Mouse (Mus musculus) forebrain, postnatal 0 days (tissue): ENCODE data around the gene Aldh1a7. TPM values are rescaled to one million over a fixed set of nuclear protein-coding genes. Genes with fewer than 3 reads are reported as not detected.
A peak's percentile ranks its signal among the peaks of the same experiment; 100 is the strongest.
"Not testable (repeated sequence)": the region's sequence is repeated elsewhere in the genome, so short reads cannot be mapped to it uniquely, and the experiment has no call there.

Experiments
- ATAC-seq: fragments of 200-750 bp; cut with Nextera tagmentation; 2 replicates; pipeline ENCODE4 v1.8.0; 2017; ENCODE audit warnings: mild to moderate bottlenecking, moderate library complexity
- DNase-seq: peaks from one replicate; pipeline ENCODE4 v3.0.0-alpha.2; 2015
- H3K27ac ChIP-seq: fragments of 300-500 bp; sonication (generic); 2 replicates; pipeline ENCODE4 v1.5.1; 2014; ENCODE audit warnings: low read depth, mild to moderate bottlenecking, antibody characterized with exemption, low read length, moderate library complexity, mixed read lengths
- H3K27me3 ChIP-seq: fragments of 300-500 bp; sonication (generic); 2 replicates; pipeline ENCODE4 v1.6.1; 2014; ENCODE audit warnings: mild to moderate bottlenecking, low read length, mixed read lengths; ENCODE audit not compliant: insufficient read depth
- H3K36me3 ChIP-seq: fragments of 300-500 bp; sonication (generic); 2 replicates; pipeline ENCODE4 v1.6.1; 2014; ENCODE audit warnings: mild to moderate bottlenecking, moderate library complexity; ENCODE audit not compliant: insufficient read depth
- H3K4me1 ChIP-seq: fragments of 300-500 bp; sonication (generic); 2 replicates; pipeline ENCODE4 v1.6.1; 2014; ENCODE audit warnings: antibody characterized with exemption; ENCODE audit not compliant: insufficient read depth
- H3K4me2 ChIP-seq: fragments of 300-500 bp; sonication (generic); 2 replicates; pipeline ENCODE4 v1.6.1; 2014; ENCODE audit warnings: low read depth, mild to moderate bottlenecking, moderate library complexity
- H3K4me3 ChIP-seq: fragments of 300-500 bp; sonication (generic); 2 replicates; pipeline ENCODE4 v1.5.1; 2014; ENCODE audit warnings: low read depth, low read length, mixed read lengths
- H3K9ac ChIP-seq: fragments of 300-500 bp; sonication (generic); 2 replicates; pipeline ENCODE4 v1.6.1; 2014; ENCODE audit warnings: mild to moderate bottlenecking
- H3K9me3 ChIP-seq: fragments of 300-500 bp; sonication (generic); 2 replicates; pipeline ENCODE4 v1.6.1; 2016; ENCODE audit warnings: low read length
- CTCF ChIP-seq: sonication (generic); IDR thresholded peaks from 2 replicates; pipeline ENCODE4 v1.5.1; 2016; ENCODE audit warnings: antibody characterized with exemption, control low read depth, low read depth
- WGBS: fragments of 180-500 bp; shearing (Covaris S2); extraction: QIAGEN DNeasy Blood & Tissue Kit; methylation state at CpG from one replicate; pipeline ENCODE4 v1.1.7; 2014; 5-methylcytosine and 5-hydroxymethylcytosine counted together
- polyA plus RNA-seq: library from polyadenylated mRNA; unstranded; fragments of >200 nt; fragmentation: Nextera tagmentation; extraction: Ambion mirVana; gene quantifications from 2 replicates; pipeline ENCODE4 v1.2.1, GENCODE M21; 2015
- total RNA-seq: library from RNA; depleted of rRNA; stranded (reverse); fragments of >200 nt; gene quantifications from 2 replicates; pipeline ENCODE4 v1.2.3, GENCODE M21; 2014; rRNA removed

Gene Aldh1a7
- total and polyA plus RNA-seq, 2 experiments from 2014 or later: 0.76 to 0.94 TPM

GRCm38 (mm10) chr19:20702074-20702473, 25.3 kb downstream of the Aldh1a7 start:
- ATAC-seq: no peak
- Histone ChIP-seq H3K9me3 (no peaks in the 10 kb centered on the region), H3K27me3 (no peaks in the 10 kb centered on the region), H3K36me3 (no peaks in the 10 kb centered on the region), H3K27ac (no peak overlapping the region), H3K4me2 (no peak overlapping the region), H3K4me1 (no peaks in the 10 kb centered on the region), H3K9ac (no peak overlapping the region), H3K4me3 (no peak overlapping the region)
- WGBS: 16% methylated on average over 3 of the region's 3 CpGs
- no peak for DNase-seq
- no peak for TF ChIP-seq CTCF

- H3K9ac ChIP-seq: no peak overlapping the region
- WGBS: 85% methylated on average over 3 of the region's 3 CpGs
- H3K4me2 ChIP-seq: no peak overlapping the region
- H3K4me3 ChIP-seq: no peak overlapping the region
- no peaks in the 10 kb centered on the region for H3K9me3 ChIP-seq
- ATAC-seq (no peak), DNase-seq (no peak)
- H3K27ac ChIP-seq: no peak overlapping the region
- TF ChIP-seq CTCF: no peak
- H3K36me3 ChIP-seq: no peaks in the 10 kb centered on the region
- H3K27me3 ChIP-seq: no peaks in the 10 kb centered on the region
- H3K4me1 ChIP-seq: no peaks in the 10 kb centered on the region
Observed at GRCm38 (mm10) chr19:20677697-20678355, 49.5 kb downstream of the Aldh1a7 start.

GRCm38 (mm10) chr19:20654141-20654873, 73.1 kb downstream of the Aldh1a7 start:
- WGBS: 78% methylated on average over 3 of the region's 3 CpGs
- no peaks in the 10 kb centered on the region for H3K4me1 ChIP-seq
- no peak overlapping the region for H3K9ac ChIP-seq
- no peaks in the 10 kb centered on the region for H3K36me3 ChIP-seq
- H3K27me3 ChIP-seq: no peaks in the 10 kb centered on the region
- no peaks in the 10 kb centered on the region for H3K9me3 ChIP-seq
- DNase-seq (no peak), ATAC-seq (no peak)
- H3K27ac ChIP-seq: no peak overlapping the region
- H3K4me2 ChIP-seq: no peak overlapping the region
- H3K4me3 ChIP-seq: no peak overlapping the region
- no peak for TF ChIP-seq CTCF

- 97% methylated on average over 1 of the region's 1 CpGs for WGBS
- no peaks in the 10 kb centered on the region for H3K36me3 ChIP-seq
- no peak overlapping the region for H3K9ac ChIP-seq
- no peaks in the 10 kb centered on the region for H3K4me1 ChIP-seq
- H3K4me2 ChIP-seq: no peak overlapping the region
- no peak for DNase-seq
- no peak for ATAC-seq
- TF ChIP-seq CTCF: no peak
- no peak overlapping the region for H3K4me3 ChIP-seq
- H3K27ac ChIP-seq: no peak overlapping the region
- no peaks in the 10 kb centered on the region for H3K9me3 ChIP-seq
- H3K27me3 ChIP-seq: no peaks in the 10 kb centered on the region
Observed at GRCm38 (mm10) chr19:20653082-20653676, 74.2 kb downstream of the Aldh1a7 start.

- ATAC-seq (no peak), DNase-seq (no peak)
- 4% methylated on average over 2 of the region's 2 CpGs for WGBS
- no peak for TF ChIP-seq CTCF
- no peak overlapping the region for H3K27ac ChIP-seq
- H3K4me3 ChIP-seq: no peak overlapping the region
- no peaks in the 10 kb centered on the region for H3K36me3 ChIP-seq
- H3K9ac ChIP-seq: no peak overlapping the region
- no peaks in the 10 kb centered on the region for H3K4me1 ChIP-seq
- H3K9me3 ChIP-seq: no peaks in the 10 kb centered on the region
- no peak overlapping the region for H3K4me2 ChIP-seq
- H3K27me3 ChIP-seq: no peaks in the 10 kb centered on the region
Observed at GRCm38 (mm10) chr19:20650008-20650407, 77.4 kb downstream of the Aldh1a7 start.

- not testable (repeated sequence) for H3K4me2 ChIP-seq, H3K9ac ChIP-seq, H3K9me3 ChIP-seq, H3K27me3 ChIP-seq, DNase-seq, H3K27ac ChIP-seq, H3K4me3 ChIP-seq, ATAC-seq, H3K4me1 ChIP-seq, H3K36me3 ChIP-seq
Observed at GRCm38 (mm10) chr19:20647496-20647895, 79.9 kb downstream of the Aldh1a7 start.

- Histone ChIP-seq H3K36me3 (no peaks in the 10 kb centered on the region), H3K4me3 (no peak overlapping the region), H3K9ac (no peak overlapping the region), H3K9me3 (no peaks in the 10 kb centered on the region), H3K4me1 (no peaks in the 10 kb centered on the region), H3K4me2 (no peak overlapping the region), H3K27me3 (no peaks in the 10 kb centered on the region), H3K27ac (no peak overlapping the region)
- peak; percentile 38 for TF ChIP-seq CTCF
- DNase-seq: no peak
- peak; percentile 54; the same call in 1 of the 2 replicates for ATAC-seq
- WGBS: 79% methylated on average over 3 of the region's 3 CpGs
Observed at GRCm38 (mm10) chr19:20644346-20644745, 83.0 kb downstream of the Aldh1a7 start.

Other genes with a start within 250 kb of the Aldh1a7 start
- gene Aldh1a1, start 234.8 kb downstream of the Aldh1a7 start, total RNA-seq: 3.4 and 7.2 TPM in 2 replicates
- gene Aldh1a1, start 234.8 kb downstream of the Aldh1a7 start, polyA plus RNA-seq: 3.0 and 3.2 TPM in 2 replicates
- gene Tmc1, start 226.6 kb upstream of the Aldh1a7 start, total RNA-seq: 0.08 TPM in 1 of 2 replicates, not detected in the other
- 0.04 and 0.10 TPM in 2 replicates for gene Tmc1, start 226.6 kb upstream of the Aldh1a7 start, polyA plus RNA-seq